Mouse (Mus musculus): ENCODE measurements at regions not wholly inside any gene's neighbourhood (a gene's known extent, or its start where the extent isn't known, plus 50 kb on each side); places are given as distances from the start of the nearest gene placed in this dataset.

DNA sequence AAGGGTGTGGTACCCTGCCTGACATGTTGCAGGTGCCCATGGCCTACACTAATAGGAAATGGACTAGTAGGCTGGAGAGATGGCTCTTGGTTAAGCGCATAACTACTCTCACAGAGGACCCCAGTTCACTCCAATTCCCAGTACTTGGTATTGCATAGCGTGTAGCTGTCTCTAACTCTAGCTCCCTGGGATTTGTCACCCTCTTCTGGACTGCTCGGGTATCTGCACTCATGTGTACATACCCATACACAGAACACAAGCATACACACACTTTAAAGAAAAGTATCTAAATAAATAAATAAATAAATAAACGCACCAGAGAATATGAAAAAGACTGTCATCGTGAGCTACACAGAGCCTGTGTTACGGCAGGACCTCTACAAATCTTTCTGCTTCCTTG lies 143.8 kb upstream of the Mycn start:
- TF ChIP-seq CTCF (IDR thresholded peaks at IDR 0.05; ENCODE audit: control insufficient read depth, insufficient read depth, insufficient replicate concordance, low read depth, low read length) (no peak), POLR2A (IDR thresholded peaks at IDR 0.05; ENCODE audit: control insufficient read depth, low read depth, low read length) (no peak)

Data from testis, adult 2 months (tissue).